Mouse (Mus musculus) heart, postnatal 0 days (tissue): Measurements from ENCODE around the gene Atl2. TPM values are rescaled to one million over a fixed set of nuclear protein-coding genes. Genes with fewer than 3 reads are reported as not detected.

Experiments
- ATAC-seq: fragments of 200-750 bp; cut with Nextera tagmentation; 2 replicates; pipeline ENCODE4 v1.8.0; 2017; ENCODE audit warnings: low read depth, moderate number of reproducible peaks, moderate library complexity; ENCODE audit not compliant: insufficient read depth
- DNase-seq: peaks from one replicate; pipeline ENCODE4 v3.0.0-alpha.2; 2016; ENCODE audit warnings: low spot score
- H3K27ac ChIP-seq: fragments of 300-500 bp; sonication (generic); 2 replicates; pipeline ENCODE4 v1.5.1; 2014; ENCODE audit warnings: low read depth, mild to moderate bottlenecking
- H3K27me3 ChIP-seq: fragments of 300-500 bp; sonication (generic); 2 replicates; pipeline ENCODE4 v1.6.1; 2014; ENCODE audit warnings: low read length, mixed read lengths; ENCODE audit not compliant: control insufficient read depth, insufficient read depth
- H3K36me3 ChIP-seq: fragments of 300-500 bp; sonication (generic); replicated peaks from 2 replicates; pipeline ENCODE4 v1.6.1; 2014; ENCODE audit warnings: low read length, mixed read lengths; ENCODE audit not compliant: control insufficient read depth, insufficient read depth
- H3K4me1 ChIP-seq: fragments of 300-500 bp; sonication (generic); 2 replicates; pipeline ENCODE4 v1.6.1; 2014; ENCODE audit warnings: antibody characterized with exemption; ENCODE audit not compliant: control insufficient read depth, insufficient read depth
- H3K4me2 ChIP-seq: fragments of 300-500 bp; sonication (generic); 2 replicates; pipeline ENCODE4 v1.6.1; 2014; ENCODE audit warnings: low read depth, mild to moderate bottlenecking, low read length, moderate library complexity
- H3K4me3 ChIP-seq: fragments of 300-500 bp; sonication (generic); 2 replicates; pipeline ENCODE4 v1.5.1; 2014; ENCODE audit warnings: low read depth, low read length
- H3K9ac ChIP-seq: fragments of 300-500 bp; sonication (generic); replicated peaks from 2 replicates; pipeline ENCODE4 v1.6.1; 2014; ENCODE audit warnings: low read depth, low read length, mixed read lengths
- H3K9me3 ChIP-seq: fragments of 300-500 bp; sonication (generic); replicated peaks from 2 replicates; pipeline ENCODE4 v1.6.1; 2016; ENCODE audit warnings: low read length; ENCODE audit not compliant: control insufficient read depth
- CTCF ChIP-seq: IDR thresholded peaks from 2 replicates; pipeline ENCODE4 v1.5.1; 2016; ENCODE audit warnings: antibody characterized with exemption, control low read depth, low read depth
- EP300 ChIP-seq: IDR thresholded peaks from 2 replicates; pipeline ENCODE4 v1.6.1; 2016; ENCODE audit warnings: antibody characterized with exemption, low read depth
- WGBS: fragments of 180-500 bp; shearing (Covaris S2); extraction: QIAGEN DNeasy Blood & Tissue Kit; methylation state at CpG from one replicate; pipeline ENCODE4 v1.1.7; 2014; 5-methylcytosine and 5-hydroxymethylcytosine counted together
- polyA plus RNA-seq: library from polyadenylated mRNA; unstranded; fragments of >200 nt; fragmentation: Nextera tagmentation; extraction: Ambion mirVana; gene quantifications from 2 replicates; pipeline ENCODE4 v1.2.1, GENCODE M21; 2015
- total RNA-seq: library from RNA; depleted of rRNA; stranded (reverse); fragments of >200 nt; gene quantifications from 2 replicates; pipeline ENCODE4 v1.2.3, GENCODE M21; 2014; ENCODE audit warnings: low replicate concordance

Gene Atl2
- total and polyA plus RNA-seq, 2 experiments from 2014 or later: 11.3 to 20.2 TPM

DNA sequence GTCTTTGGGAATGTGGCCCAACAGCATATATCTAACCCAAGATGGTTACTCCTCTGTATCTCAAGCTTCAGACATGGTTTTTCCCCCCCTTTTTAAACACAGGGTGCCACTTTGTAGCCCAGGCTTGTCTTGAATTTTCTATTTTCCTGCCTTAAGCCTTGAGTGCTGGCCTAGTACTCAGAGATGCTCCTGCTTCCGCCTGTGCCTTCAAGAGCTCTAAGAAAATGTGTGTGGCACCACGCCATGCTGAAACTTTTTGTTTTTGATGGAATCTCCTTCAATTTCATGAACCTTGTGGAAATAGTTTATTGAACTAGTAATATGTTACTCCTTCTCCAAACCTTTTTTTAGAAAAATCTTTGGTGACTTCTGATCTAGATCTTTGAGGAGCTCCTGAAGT lies 49.7 kb downstream of the Atl2 start:
- 97% methylated on average over 2 of the region's 2 CpGs for WGBS
- no peak overlapping the region for H3K4me3 ChIP-seq
- H3K9me3 ChIP-seq: no peaks in the 10 kb centered on the region
- H3K27me3 ChIP-seq: no peaks in the 10 kb centered on the region
- TF ChIP-seq EP300 (no peak), CTCF (no peak)
- no peak overlapping the region for H3K9ac ChIP-seq
- H3K27ac ChIP-seq: no peak overlapping the region
- no peak for ATAC-seq
- H3K4me2 ChIP-seq: no peak overlapping the region
- peaks cover 20% of the 10 kb centered on the region for H3K36me3 ChIP-seq
- H3K4me1 ChIP-seq: no peaks in the 10 kb centered on the region
- DNase-seq: no peak

- no peak for TF ChIP-seq EP300
- Histone ChIP-seq H3K4me1 (no peaks in the 10 kb centered on the region), H3K4me3 (no peak overlapping the region), H3K9me3 (no peaks in the 10 kb centered on the region), H3K27ac (no peak overlapping the region), H3K36me3 (peaks cover 18% of the 10 kb centered on the region), H3K4me2 (no peak overlapping the region), H3K9ac (no peak overlapping the region), H3K27me3 (no peaks in the 10 kb centered on the region)
- no peak for ATAC-seq
- 72% methylated on average over 2 of the region's 2 CpGs for WGBS
- DNase-seq: no peak
Measured at GRCm38 (mm10) chr17:79845695-79846094, 50.2 kb downstream of the Atl2 start.

DNA sequence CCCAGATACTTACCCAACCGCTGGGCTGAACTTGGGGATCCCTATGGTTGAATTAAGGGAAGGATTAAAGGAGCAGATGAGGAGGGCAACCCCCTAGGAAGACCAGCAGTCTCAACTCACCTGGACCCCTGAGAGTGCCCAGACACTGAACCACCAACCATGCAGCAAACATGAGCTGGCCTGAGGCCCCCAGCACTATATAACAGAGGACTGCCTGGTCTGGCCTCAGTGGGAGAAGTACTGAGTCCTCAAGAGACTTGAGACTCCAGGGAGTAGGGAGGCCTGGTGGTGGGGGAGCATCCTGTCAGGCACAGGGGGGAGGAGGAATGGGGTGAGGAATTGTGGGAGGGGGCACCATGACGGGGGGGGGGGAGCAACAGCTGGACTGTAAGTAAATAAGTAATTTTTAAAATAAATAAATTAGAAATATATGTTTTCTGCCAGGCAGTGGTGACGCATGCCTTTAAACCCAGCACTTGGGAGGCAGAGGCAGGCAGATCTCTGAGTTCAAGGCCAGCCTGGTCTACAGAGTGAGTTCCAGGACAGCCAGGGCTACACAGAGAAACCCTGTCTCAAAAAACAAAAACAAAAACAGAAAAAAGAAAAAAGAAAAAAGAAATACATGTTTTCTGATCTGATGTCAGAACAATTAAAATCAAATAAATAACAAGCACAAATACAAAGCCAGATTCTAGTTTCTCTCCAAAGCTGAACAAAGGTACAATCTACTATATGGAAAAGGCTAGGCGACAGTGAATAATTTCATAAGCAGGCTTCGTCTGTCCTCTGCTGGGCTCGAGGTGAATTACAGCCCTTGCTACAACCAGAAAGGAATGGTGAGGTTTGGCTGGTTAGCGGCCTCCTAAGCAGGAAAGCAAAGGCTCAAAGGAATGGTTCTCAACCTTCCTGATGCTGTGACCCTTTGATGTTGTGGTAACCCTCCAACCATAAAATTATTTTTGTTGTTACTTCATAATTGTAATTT lies 55.4 kb downstream of the Atl2 start:
- Histone ChIP-seq H3K4me1 (no peaks in the 10 kb centered on the region), H3K27me3 (no peaks in the 10 kb centered on the region), H3K4me3 (no peak overlapping the region), H3K36me3 (no peaks in the 10 kb centered on the region), H3K9ac (no peak overlapping the region), H3K9me3 (no peaks in the 10 kb centered on the region), H3K4me2 (no peak overlapping the region), H3K27ac (no peak overlapping the region)
- ATAC-seq: peak; percentile 64; the same call in 1 of the 2 replicates
- peak; percentile 72 for DNase-seq
- no peak for TF ChIP-seq EP300
- TF ChIP-seq CTCF: peak; percentile 98
- 45% methylated on average over 7 of the region's 7 CpGs for WGBS

DNA sequence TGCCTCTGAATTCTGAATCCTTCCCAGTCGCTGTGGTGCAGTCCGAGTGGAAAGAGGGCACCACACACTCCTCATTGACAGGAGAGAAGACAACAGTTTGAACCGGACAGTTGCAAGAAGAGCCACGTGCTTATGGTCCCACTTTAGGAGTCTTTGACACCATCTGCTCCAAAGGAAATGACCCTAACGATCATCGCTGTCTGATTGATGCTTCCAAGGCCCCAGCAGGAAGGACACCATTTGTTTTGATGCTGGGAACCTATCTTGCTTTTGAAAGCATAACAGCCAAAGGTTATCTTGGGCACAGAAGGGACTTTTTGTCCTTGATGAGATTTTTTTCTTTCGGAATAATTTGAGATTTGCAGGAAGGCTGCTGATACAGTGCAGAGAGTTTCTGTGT lies 58.9 kb downstream of the Atl2 start:
- 60% methylated on average over 7 of the region's 7 CpGs for WGBS
- H3K27me3 ChIP-seq: no peaks in the 10 kb centered on the region

DNA sequence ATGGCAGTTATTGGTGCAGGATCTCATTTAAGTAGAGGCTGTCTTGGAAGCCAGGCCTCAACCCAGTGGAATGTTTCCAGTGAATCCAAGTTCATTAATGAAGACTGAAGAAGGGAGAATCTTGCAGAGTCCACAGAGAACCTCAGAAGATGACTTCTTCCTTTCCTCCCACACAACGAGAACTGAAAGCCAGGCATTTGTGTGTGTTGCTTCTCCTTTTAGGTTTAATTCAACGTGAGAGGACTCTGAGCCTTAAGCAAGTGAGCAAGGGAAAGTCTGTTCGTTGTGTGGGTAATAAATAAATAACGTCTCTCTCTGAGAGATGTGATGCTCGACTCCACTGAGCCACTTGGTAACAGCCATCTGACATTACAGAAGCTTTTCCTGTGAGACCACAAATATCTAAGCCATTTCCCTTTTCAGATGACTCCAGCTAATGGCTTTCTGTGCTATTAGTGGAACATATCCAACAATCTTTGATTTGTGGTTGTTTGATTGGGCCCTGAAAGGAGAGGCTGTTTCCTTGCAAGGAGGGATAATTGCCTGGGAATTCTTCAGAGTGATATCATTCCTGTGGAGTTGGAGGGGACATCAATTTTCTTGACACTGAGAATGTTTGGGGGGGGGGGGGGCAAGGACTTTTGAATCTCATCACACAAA lies 60.1 kb downstream of the Atl2 start:
- no peak overlapping the region for H3K4me2 ChIP-seq
- H3K27ac ChIP-seq: no peak overlapping the region
- H3K4me3 ChIP-seq: no peak overlapping the region
- no peaks in the 10 kb centered on the region for H3K4me1 ChIP-seq
- no peaks in the 10 kb centered on the region for H3K27me3 ChIP-seq
- 40% methylated on average over 5 of the region's 5 CpGs for WGBS
- no peaks in the 10 kb centered on the region for H3K36me3 ChIP-seq
- no peak overlapping the region for H3K9ac ChIP-seq
- 0 out of 2 replicates have a peak, but pooled peaks have one; percentile 27 for ATAC-seq
- no peak for TF ChIP-seq EP300
- TF ChIP-seq CTCF: no peak
- peak; percentile 37 for DNase-seq
- H3K9me3 ChIP-seq: no peaks in the 10 kb centered on the region

More for the DNA sequence above, 58.9 kb downstream of the Atl2 start:
- TF ChIP-seq CTCF (no peak), EP300 (no peak)
- no peak for ATAC-seq
- no peak overlapping the region for H3K4me3 ChIP-seq
- H3K4me1 ChIP-seq: no peaks in the 10 kb centered on the region
- no peak overlapping the region for H3K4me2 ChIP-seq
- H3K27ac ChIP-seq: no peak overlapping the region
- no peak overlapping the region for H3K9ac ChIP-seq
- no peaks in the 10 kb centered on the region for H3K9me3 ChIP-seq
- DNase-seq: no peak
- H3K36me3 ChIP-seq: no peaks in the 10 kb centered on the region
